Mouse (Mus musculus) forebrain, embryonic 14.5 days (tissue): ENCODE results near the gene Nat9. TPM values are rescaled to one million over a fixed set of nuclear protein-coding genes. Genes with fewer than 3 reads are reported as not detected.
A peak's percentile ranks its signal among the peaks of the same experiment; 100 is the strongest.

Experiments used
- ATAC-seq: fragments of 200-750 bp; cut with Nextera tagmentation; 2 replicates; pipeline ENCODE4 v1.8.0; 2017; ENCODE audit warnings: mild to moderate bottlenecking, moderate library complexity
- DNase-seq: peaks from one replicate; pipeline ENCODE4 v3.0.0-alpha.2; 2015; ENCODE audit warnings: low spot score
- H3K27ac ChIP-seq: fragments of 300-500 bp; sonication (generic); 2 replicates; pipeline ENCODE4 v1.5.1; 2014; ENCODE audit warnings: low read depth, mild to moderate bottlenecking, control low read depth, low read length, moderate library complexity
- H3K27me3 ChIP-seq: fragments of 300-500 bp; sonication (generic); replicated peaks from 2 replicates; pipeline ENCODE4 v1.6.1; 2014; ENCODE audit warnings: low read length, control low read depth, mixed read lengths; ENCODE audit not compliant: control insufficient read depth, insufficient read depth
- H3K36me3 ChIP-seq: fragments of 300-500 bp; sonication (generic); 2 replicates; pipeline ENCODE4 v1.6.1; 2014; ENCODE audit warnings: low read length, control low read depth; ENCODE audit not compliant: control insufficient read depth, insufficient read depth
- H3K4me1 ChIP-seq: fragments of 300-500 bp; sonication (generic); 2 replicates; pipeline ENCODE4 v1.6.1; 2014; ENCODE audit warnings: antibody characterized with exemption, low read length, control low read depth; ENCODE audit not compliant: control insufficient read depth, insufficient read depth
- H3K4me2 ChIP-seq: fragments of 300-500 bp; sonication (generic); 2 replicates; pipeline ENCODE4 v1.6.1; 2014; ENCODE audit warnings: mild to moderate bottlenecking, control low read depth, low read length
- H3K4me3 ChIP-seq: fragments of 300-500 bp; sonication (generic); 2 replicates; pipeline ENCODE4 v1.5.1; 2014; ENCODE audit warnings: low read depth, low read length, control low read depth
- H3K9ac ChIP-seq: fragments of 300-500 bp; sonication (generic); 2 replicates; pipeline ENCODE4 v1.6.1; 2014; ENCODE audit warnings: mild to moderate bottlenecking, low read length, control low read depth, moderate library complexity
- H3K9me3 ChIP-seq: fragments of 300-500 bp; sonication (generic); replicated peaks from 2 replicates; pipeline ENCODE4 v1.6.1; 2016; ENCODE audit warnings: low read length, control low read depth, mixed read lengths; ENCODE audit not compliant: control insufficient read depth
- WGBS: fragments of 180-500 bp; shearing (Covaris S2); extraction: QIAGEN DNeasy Blood & Tissue Kit; methylation state at CpG from one replicate; pipeline ENCODE4 v1.1.7; 2014; 5-methylcytosine and 5-hydroxymethylcytosine counted together
- polyA plus RNA-seq: library from polyadenylated mRNA; unstranded; fragments of >200 nt; fragmentation: Nextera tagmentation; extraction: Ambion mirVana; gene quantifications from 2 replicates; pipeline ENCODE4 v1.2.1, GENCODE M21; 2014

Nat9 gene
- polyA plus RNA-seq, 1 experiment from 2014 or later: 20.4 TPM

DNA sequence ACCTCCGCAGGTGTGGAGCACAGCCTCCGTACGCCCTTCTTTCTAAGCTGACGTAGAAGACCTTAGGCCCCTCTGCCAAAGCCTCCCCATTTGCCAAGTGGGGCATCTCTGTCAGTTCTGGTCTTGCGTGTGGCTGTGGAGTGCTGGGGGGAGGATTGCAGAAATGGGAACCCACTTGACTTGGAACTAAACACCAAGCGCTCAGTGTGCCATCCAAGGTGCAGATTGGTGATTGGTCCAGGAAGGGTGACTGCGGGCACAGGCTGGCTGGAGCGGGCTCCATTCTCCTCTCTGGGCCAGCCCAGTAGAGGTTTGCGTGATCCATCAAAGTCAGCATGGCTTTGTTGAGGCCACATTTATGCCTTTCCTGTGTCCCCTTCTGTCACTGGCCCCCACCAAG lies 15.1 kb upstream of the Nat9 start:
- no peak overlapping the region for H3K27ac ChIP-seq
- no peaks in the 10 kb centered on the region for H3K27me3 ChIP-seq
- no peak overlapping the region for H3K9ac ChIP-seq
- H3K36me3 ChIP-seq: peaks cover 45% of the 10 kb centered on the region
- no peak for DNase-seq
- H3K9me3 ChIP-seq: no peaks in the 10 kb centered on the region
- WGBS: 95% methylated on average over 9 of the region's 9 CpGs
- ATAC-seq: no peak
- no peak overlapping the region for H3K4me3 ChIP-seq
- H3K4me1 ChIP-seq: no peaks in the 10 kb centered on the region
- no peak overlapping the region for H3K4me2 ChIP-seq

DNA sequence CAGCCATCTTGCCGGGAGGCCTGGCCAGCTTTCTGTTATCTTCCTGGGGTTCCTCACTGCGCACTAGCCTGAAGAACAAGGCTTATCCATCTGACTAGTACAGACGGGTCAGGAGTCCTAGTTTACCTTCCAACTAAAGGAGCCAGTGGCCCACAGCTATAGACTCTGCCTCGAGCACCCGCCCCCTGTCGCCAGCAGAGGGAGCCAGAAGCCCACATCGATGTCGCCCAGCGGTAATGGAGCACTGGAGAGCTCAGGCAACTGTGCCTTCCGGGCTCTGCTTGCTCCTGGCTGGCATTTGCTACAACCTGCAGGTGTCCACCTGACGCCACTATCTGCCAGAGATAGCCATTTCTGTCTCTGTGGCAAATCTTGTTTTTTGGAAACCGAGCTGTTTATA lies 14.7 kb upstream of the Nat9 start:
- ATAC-seq: peak; percentile 87
- Histone ChIP-seq H3K36me3 (peaks cover 44% of the 10 kb centered on the region), H3K4me1 (no peaks in the 10 kb centered on the region), H3K27ac (no peak overlapping the region), H3K9me3 (no peaks in the 10 kb centered on the region), H3K27me3 (no peaks in the 10 kb centered on the region), H3K4me2 (no peak overlapping the region), H3K9ac (no peak overlapping the region), H3K4me3 (no peak overlapping the region)
- 10% methylated on average over 12 of the region's 12 CpGs for WGBS
- DNase-seq: peak; percentile 86

DNA sequence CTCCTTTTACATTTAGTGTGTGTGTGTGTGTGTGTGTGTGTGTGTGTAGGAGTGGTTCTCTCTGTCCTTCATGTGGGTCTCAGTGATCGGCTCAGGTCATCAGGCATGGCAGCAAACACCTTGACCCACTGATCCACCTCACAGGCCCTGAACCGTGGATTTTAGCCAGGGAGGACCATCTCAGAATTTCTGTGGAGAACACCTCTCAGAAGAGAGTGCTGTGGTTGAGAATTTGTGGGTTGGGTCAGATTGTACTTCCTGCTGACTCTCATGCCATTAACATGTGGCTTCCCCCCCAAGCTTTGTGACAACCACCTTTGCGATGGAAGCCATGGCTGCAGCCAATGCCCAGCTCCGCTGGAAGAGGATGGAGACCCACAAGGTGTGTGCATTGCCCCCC lies 12.9 kb upstream of the Nat9 start:
- 91% methylated on average over 4 of the region's 4 CpGs for WGBS
- Histone ChIP-seq H3K4me1 (no peaks in the 10 kb centered on the region), H3K9ac (no peak overlapping the region), H3K27ac (no peak overlapping the region), H3K4me2 (no peak overlapping the region), H3K9me3 (no peaks in the 10 kb centered on the region), H3K4me3 (no peak overlapping the region), H3K27me3 (no peaks in the 10 kb centered on the region), H3K36me3 (peaks cover 27% of the 10 kb centered on the region)
- DNase-seq (no peak), ATAC-seq (no peak)

DNA sequence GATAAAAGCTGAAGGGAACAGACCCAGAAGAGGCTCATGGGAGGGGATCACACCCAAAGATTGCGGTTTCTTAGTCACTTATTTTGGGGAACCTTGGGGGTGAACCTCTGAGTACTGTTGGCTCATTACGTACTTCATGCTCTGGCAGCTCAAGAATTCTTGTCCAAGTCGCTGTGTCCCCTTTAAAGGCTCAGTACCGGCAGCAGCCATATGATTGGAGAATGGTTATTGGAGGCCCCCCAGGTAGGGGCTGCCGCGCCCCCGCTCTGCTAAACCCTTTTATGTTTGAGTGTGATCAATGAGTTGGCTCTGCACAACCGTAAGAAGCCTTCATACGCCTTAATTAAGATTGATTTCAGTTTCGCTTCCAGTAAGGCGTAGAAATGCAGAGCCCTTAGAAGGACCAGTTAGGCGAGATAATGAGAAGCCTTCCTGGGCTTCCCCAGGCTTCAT lies 11.3 kb upstream of the Nat9 start:
- Histone ChIP-seq H3K36me3 (peaks cover 18% of the 10 kb centered on the region), H3K27me3 (no peaks in the 10 kb centered on the region), H3K4me1 (no peaks in the 10 kb centered on the region), H3K9ac (no peak overlapping the region), H3K9me3 (no peaks in the 10 kb centered on the region), H3K27ac (no peak overlapping the region), H3K4me3 (no peak overlapping the region), H3K4me2 (no peak overlapping the region)
- no peak for ATAC-seq
- no peak for DNase-seq
- 54% methylated on average over 12 of the region's 12 CpGs for WGBS

DNA sequence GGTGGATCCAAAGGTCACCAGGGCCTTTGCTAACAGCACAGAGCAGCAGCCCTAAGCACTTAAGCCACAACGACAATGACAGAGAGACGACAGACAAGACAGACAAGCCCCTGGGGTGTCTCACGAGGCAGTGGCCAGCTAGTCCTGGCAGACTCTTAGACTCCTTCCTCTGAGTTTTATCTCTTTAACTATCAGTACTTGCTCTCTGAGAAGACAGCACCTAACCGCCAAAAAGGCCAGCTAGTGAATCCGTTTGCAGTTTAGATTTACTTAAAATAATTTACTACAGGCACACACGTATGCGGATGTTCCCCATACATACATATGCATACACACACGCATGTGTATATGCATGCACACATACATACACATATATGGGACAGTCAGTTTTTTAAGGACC lies 9.9 kb upstream of the Nat9 start:
- no peaks in the 10 kb centered on the region for H3K27me3 ChIP-seq
- 84% methylated on average over 8 of the region's 8 CpGs for whole genome bisulfite sequencing

DNA sequence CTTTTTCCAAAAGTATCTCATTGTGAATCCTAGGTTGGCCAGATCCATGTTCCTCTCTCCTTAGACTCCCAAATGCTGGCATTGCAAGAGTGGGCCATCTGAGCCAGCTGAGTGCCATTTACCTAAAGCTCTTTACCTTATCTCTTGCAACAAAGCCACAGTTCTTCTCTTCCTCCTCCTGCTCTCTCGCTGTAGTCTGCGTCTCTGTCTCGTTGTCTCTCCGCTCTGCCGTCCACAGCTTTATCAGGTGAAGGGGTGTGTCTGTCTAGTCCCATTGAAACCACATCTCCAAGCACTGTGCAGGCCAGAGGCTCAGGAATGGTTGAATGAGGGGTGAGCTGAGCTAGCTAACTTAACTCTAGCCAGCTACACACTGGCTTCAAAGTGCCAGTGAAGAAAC lies 8.3 kb upstream of the Nat9 start:
- no peaks in the 10 kb centered on the region for H3K4me1 ChIP-seq
- no peak for ATAC-seq
- no peak overlapping the region for H3K4me2 ChIP-seq
- H3K9ac ChIP-seq: no peak overlapping the region
- no peak for DNase-seq
- WGBS: 92% methylated on average over 5 of the region's 5 CpGs
- H3K4me3 ChIP-seq: no peak overlapping the region
- no peaks in the 10 kb centered on the region for H3K27me3 ChIP-seq
- no peaks in the 10 kb centered on the region for H3K9me3 ChIP-seq
- peaks cover 10% of the 10 kb centered on the region; the same call in 1 of the 2 replicates for H3K36me3 ChIP-seq
- no peak overlapping the region for H3K27ac ChIP-seq

More for the DNA sequence above, 9.9 kb upstream of the Nat9 start:
- ATAC-seq: no peak
- Histone ChIP-seq H3K4me3 (no peak overlapping the region), H3K9ac (no peak overlapping the region), H3K4me2 (no peak overlapping the region), H3K27ac (no peak overlapping the region), H3K4me1 (no peaks in the 10 kb centered on the region), H3K36me3 (peaks cover 18% of the 10 kb centered on the region; the same call in 1 of the 2 replicates), H3K9me3 (no peaks in the 10 kb centered on the region)
- DNase-seq: no peak

DNA sequence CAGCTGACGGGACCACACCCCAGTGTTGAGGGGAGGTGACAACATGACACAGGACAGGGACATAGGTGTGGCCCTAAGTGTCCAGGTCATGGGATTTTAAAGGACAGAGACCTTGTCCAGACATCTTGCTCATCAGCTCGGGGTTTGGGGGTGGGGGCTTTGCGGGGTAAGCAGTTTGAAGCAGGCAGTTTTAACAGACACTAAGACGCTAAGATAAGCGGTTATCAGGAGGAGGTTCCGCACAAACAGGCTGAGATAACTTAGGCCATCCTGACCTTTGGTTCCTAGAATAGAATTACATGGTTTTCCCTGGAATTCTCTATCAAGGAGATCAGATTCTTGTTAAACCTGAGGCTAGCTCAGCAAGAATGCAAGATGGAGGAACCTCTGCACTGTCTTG lies 7.0 kb upstream of the Nat9 start:
- H3K36me3 ChIP-seq: peaks cover 4% of the 10 kb centered on the region; the same call in 1 of the 2 replicates
- H3K4me3 ChIP-seq: no peak overlapping the region
- WGBS: 91% methylated on average over 6 of the region's 6 CpGs
- H3K27ac ChIP-seq: no peak overlapping the region
- H3K9ac ChIP-seq: no peak overlapping the region
- ATAC-seq: no peak
- DNase-seq: no peak
- no peak overlapping the region for H3K4me2 ChIP-seq
- H3K4me1 ChIP-seq: no peaks in the 10 kb centered on the region
- no peaks in the 10 kb centered on the region for H3K27me3 ChIP-seq
- no peaks in the 10 kb centered on the region for H3K9me3 ChIP-seq

DNA sequence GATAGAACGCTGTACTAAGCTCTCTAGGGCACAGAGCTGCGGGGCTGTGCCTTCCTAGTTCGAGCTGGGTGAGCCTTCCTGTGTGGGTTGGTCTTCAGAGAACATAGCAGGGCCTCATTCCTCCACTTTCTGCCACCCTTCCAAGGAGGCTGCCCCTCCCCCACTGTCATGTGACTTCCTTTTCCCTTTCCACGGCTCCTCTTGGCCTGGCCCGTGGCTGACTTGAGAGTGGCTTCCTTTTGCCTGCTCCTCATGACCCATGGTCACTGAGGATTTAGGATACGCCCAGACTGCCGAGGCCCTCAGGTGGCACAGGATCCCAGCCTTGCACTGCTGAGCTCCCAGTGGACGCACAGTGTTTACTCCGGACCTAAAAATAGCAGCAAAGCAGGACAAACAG lies 4.5 kb upstream of the Nat9 start:
- Histone ChIP-seq H3K36me3 (peaks cover 4% of the 10 kb centered on the region; the same call in 1 of the 2 replicates), H3K27me3 (no peaks in the 10 kb centered on the region), H3K27ac (no peak overlapping the region), H3K4me3 (no peak overlapping the region), H3K9me3 (no peaks in the 10 kb centered on the region), H3K9ac (no peak overlapping the region), H3K4me2 (no peak overlapping the region), H3K4me1 (0 out of 2 replicates have a peak, but pooled peaks cover 2% of the 10 kb centered on the region)
- 79% methylated on average over 9 of the region's 9 CpGs for WGBS
- DNase-seq (no peak), ATAC-seq (no peak)

DNA sequence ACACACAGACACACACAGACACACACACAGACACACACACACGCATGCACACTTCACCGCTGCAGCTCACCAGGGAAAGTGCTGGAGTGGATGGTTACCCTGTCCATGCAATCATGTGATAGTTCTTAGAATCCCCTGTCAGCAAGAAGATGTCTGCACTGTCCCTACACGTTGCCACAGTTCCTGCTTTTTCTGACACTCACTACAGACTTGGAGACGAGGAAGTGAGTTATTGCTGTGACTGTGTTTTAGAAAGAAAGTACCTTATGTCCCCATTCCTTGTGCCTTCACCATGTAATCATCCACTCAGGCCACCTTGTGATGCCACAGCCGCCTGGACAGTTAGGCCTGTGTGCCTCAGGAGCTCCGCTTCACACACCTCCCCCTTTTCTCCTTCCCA lies 1.6 kb upstream of the Nat9 start:
- no peak for ATAC-seq
- no peaks in the 10 kb centered on the region for H3K27me3 ChIP-seq
- DNase-seq: no peak
- H3K27ac ChIP-seq: no peak overlapping the region
- H3K36me3 ChIP-seq: peaks cover 4% of the 10 kb centered on the region; the same call in 1 of the 2 replicates
- 88% methylated on average over 6 of the region's 6 CpGs for WGBS
- H3K4me2 ChIP-seq: no peak overlapping the region
- no peak overlapping the region for H3K9ac ChIP-seq
- H3K4me1 ChIP-seq: 0 out of 2 replicates have a peak, but pooled peaks cover 2% of the 10 kb centered on the region
- H3K9me3 ChIP-seq: no peaks in the 10 kb centered on the region
- no peak overlapping the region for H3K4me3 ChIP-seq
